Mouse (Mus musculus) megakaryocyte, embryonic 14.5 days (primary cell): ENCODE measurements around the gene 4921504E06Rik.

Experiments used
- FLI1 ChIP-seq: IDR thresholded peaks from 2 replicates; pipeline ENCODE4 v1.6.1; 2012; ENCODE audit warnings: low read length, inconsistent platforms, mixed read lengths
- GATA1 ChIP-seq: IDR thresholded peaks from 3 replicates; pipeline ENCODE4 v1.6.1; 2012; ENCODE audit warnings: mixed read lengths, low read length, inconsistent platforms, borderline replicate concordance

GRCm38 (mm10) chr2:19529428-19529827, 24.3 kb downstream of the 4921504E06Rik start:
- TF ChIP-seq GATA1 (no peak), FLI1 (no peak)
